In genomic region chr3:96823701-96824100, GRCm38 (mm10) we compare ENCODE assay signal across 31 mouse cellular contexts. TPM values are rescaled to one million over a fixed set of nuclear protein-coding genes. Genes with fewer than 3 reads are reported as not detected.
DNase-seq lines count a peak whose midpoint lies in the region; ATAC-seq and TF ChIP-seq lines count a peak whose summit lies in the region.
"Had no signal": no experiment of that assay in that cellular context is flagged by ENCODE, and none has a peak within 500 bp of the region (broad histone marks: within the 10 kb centered on the region; RNA-seq: fewer than 3 reads in every experiment).

No protein-coding gene starts in this region.

- TF ChIP-seq CTCF in G1E (IDR thresholded peaks at IDR 0.05; ENCODE audit: low read depth, low read length), result no peak

- ATAC-seq in G1E (ENCODE audit: extremely low read depth, insufficient number of reproducible peaks, low FRiP score, poor library complexity, severe bottlenecking), result peak; percentile 88
- ATAC-seq in intestine, embryonic 16.5 days, result peak; percentile 80
- ATAC-seq: forebrain, embryonic 16.5 days; hindbrain, embryonic 16.5 days; liver, embryonic 12.5 days; liver, postnatal 0 days; lung, postnatal 0 days had no signal

- H3K4me1 ChIP-seq in heart, embryonic 10.5 days, result 0 out of 2 replicates have a peak, but pooled peaks cover 6% of the 10 kb centered on the region
- H3K4me1 ChIP-seq in G1E (ENCODE audit: insufficient read depth, low read depth, low read length), result peaks cover 54% of the 10 kb centered on the region
- no peaks in the 10 kb centered on the region for H3K4me1 ChIP-seq in intestine, embryonic 16.5 days (ENCODE audit: control insufficient read depth, insufficient read depth, low read length)
- H3K4me1 ChIP-seq: embryonic facial prominence, embryonic 12.5 days; heart, embryonic 15.5 days; liver, embryonic 12.5 days; stomach, embryonic 15.5 days had no signal

- H3K9me3 ChIP-seq in heart, embryonic 10.5 days, result no peaks in the 10 kb centered on the region
- no peaks in the 10 kb centered on the region for H3K9me3 ChIP-seq in G1E (replicated peaks)
- H3K9me3 ChIP-seq in intestine, embryonic 16.5 days (ENCODE audit: control insufficient read depth, low read length), result no peaks in the 10 kb centered on the region
- H3K9me3 ChIP-seq: embryonic facial prominence, embryonic 12.5 days; heart, embryonic 15.5 days; liver, embryonic 12.5 days; stomach, embryonic 15.5 days had no signal

- H3K9ac ChIP-seq in intestine, embryonic 16.5 days (ENCODE audit: low read depth, low read length), result no peak overlapping the region
- H3K9ac ChIP-seq: embryonic facial prominence, embryonic 12.5 days; heart, embryonic 15.5 days; liver, embryonic 12.5 days; liver, postnatal 0 days; stomach, embryonic 15.5 days had no signal

- no peak overlapping the region for H3K4me2 ChIP-seq in intestine, embryonic 16.5 days (ENCODE audit: low read depth, low read length)
- H3K4me2 ChIP-seq: embryonic facial prominence, embryonic 12.5 days; heart, embryonic 15.5 days; liver, embryonic 12.5 days; stomach, embryonic 15.5 days had no signal

- no peak overlapping the region for H3K27ac ChIP-seq in heart, embryonic 10.5 days
- H3K27ac ChIP-seq in intestine, embryonic 16.5 days (ENCODE audit: low read length), result no peak overlapping the region
- H3K27ac ChIP-seq: embryonic facial prominence, embryonic 12.5 days; heart, embryonic 15.5 days; layer of hippocampus, adult 2 months; left cerebral cortex, adult 2 months; liver, embryonic 12.5 days; stomach, embryonic 15.5 days had no signal

- WGBS in heart, embryonic 10.5 days, result 80% methylated on average over 3 of the region's 3 CpGs
- 37% methylated on average over 3 of the region's 3 CpGs for WGBS in intestine, embryonic 16.5 days

- DNase-seq in heart, adult 11 months, result peak; percentile 57
- DNase-seq in heart, embryonic 10.5 days (ENCODE audit: low spot score), result no peak
- DNase-seq in G1E (ENCODE audit: low spot score), result peak; percentile 65
- DNase-seq in kidney, postnatal 36 days, result peak; percentile 40 to 71
- DNase-seq in lung, adult 18-20 months, result no peak
- DNase-seq in adrenal gland, adult (ENCODE audit: inconsistent age in 2 of 2, low spot score in 1 of 2), result no peak
- DNase-seq in cerebellum, adult 9-11 months, result no peak
- DNase-seq: adrenal gland, postnatal 25 days; cerebellum, adult 18-20 months; cerebellum, postnatal 36 days; embryo, embryonic 11 days; gastrocnemius, postnatal 10 days; liver, postnatal 0 days; midbrain, embryonic 14.5 days; right cerebral cortex, postnatal 14 days had no signal

- no peaks in the 10 kb centered on the region for H3K36me3 ChIP-seq in heart, embryonic 10.5 days
- H3K36me3 ChIP-seq in G1E (replicated peaks), result no peaks in the 10 kb centered on the region
- no peaks in the 10 kb centered on the region for H3K36me3 ChIP-seq in intestine, embryonic 16.5 days (ENCODE audit: control insufficient read depth, insufficient read depth, low read length)
- H3K36me3 ChIP-seq: embryonic facial prominence, embryonic 12.5 days; heart, embryonic 15.5 days; liver, embryonic 12.5 days; stomach, embryonic 15.5 days had no signal

- H3K4me3 ChIP-seq in heart, embryonic 10.5 days, result no peak overlapping the region
- peak overlapping the region; percentile 10; the same call in 1 of the 2 replicates for H3K4me3 ChIP-seq in G1E (ENCODE audit: low read depth, low read length)
- no peak overlapping the region for H3K4me3 ChIP-seq in intestine, embryonic 16.5 days (ENCODE audit: low read length)
- H3K4me3 ChIP-seq: embryonic facial prominence, embryonic 12.5 days; heart, embryonic 15.5 days; layer of hippocampus, adult 2 months; left cerebral cortex, adult 2 months; liver, embryonic 12.5 days; stomach, embryonic 15.5 days had no signal

- no peaks in the 10 kb centered on the region for H3K27me3 ChIP-seq in heart, embryonic 10.5 days (ENCODE audit: insufficient read depth, poor library complexity, severe bottlenecking)
- peaks cover 11% of the 10 kb centered on the region for H3K27me3 ChIP-seq in G1E (ENCODE audit: insufficient read depth, low read length)
- no peaks in the 10 kb centered on the region for H3K27me3 ChIP-seq in intestine, embryonic 16.5 days (replicated peaks; ENCODE audit: control insufficient read depth, insufficient read depth, low read length)
- H3K27me3 ChIP-seq: embryonic facial prominence, embryonic 12.5 days; heart, embryonic 15.5 days; liver, embryonic 12.5 days; stomach, embryonic 15.5 days had no signal

RNA-seq across cellular contexts. Expression of gene Pdzk1, which starts 5.4 kb away (rescaled TPM):
- polyA plus RNA-seq in heart, embryonic 10.5 days (2016; fragmentation: Nextera tagmentation; extraction: Ambion mirVana), result 0.98 TPM in 1 of 2 replicates, not detected in the other
- total RNA-seq in G1E (2014; fragmentation: Nextera tagmentation) (not detected in 2 replicates), G1E (2017) (0.05 and 0.46 TPM in 2 replicates)
- 0.20 and 0.41 TPM in 2 replicates for polyA plus RNA-seq in G1E (2012)
- polyA plus RNA-seq in intestine, embryonic 16.5 days (2015; fragmentation: Nextera tagmentation; extraction: Ambion mirVana), result 45.2 and 67.0 TPM in 2 replicates
- total RNA-seq: adrenal gland, postnatal 25 days; gastrocnemius, postnatal 10 days; heart, postnatal 25 days; monocyte, adult 5-6 weeks had no signal
- polyA plus RNA-seq: embryonic facial prominence, embryonic 12.5 days; heart, embryonic 15.5 days; hindbrain, embryonic 11.5 days; neural tube, embryonic 14.5 days had no signal

RNA-seq across cellular contexts. Expression of gene Cd160, which starts 5.5 kb away (rescaled TPM):
- 0.06 TPM in 1 of 2 replicates, not detected in the other for polyA plus RNA-seq in heart, embryonic 10.5 days (2016; fragmentation: Nextera tagmentation; extraction: Ambion mirVana)
- total RNA-seq in G1E (2014; fragmentation: Nextera tagmentation), result 0.53 and 1.0 TPM in 2 replicates
- 0.27 and 0.41 TPM in 2 replicates for total RNA-seq in G1E (2017)
- 1.4 and 1.5 TPM in 2 replicates for polyA plus RNA-seq in G1E (2012)
- polyA plus RNA-seq in intestine, embryonic 16.5 days (2015; fragmentation: Nextera tagmentation; extraction: Ambion mirVana), result 1.4 and 1.6 TPM in 2 replicates
- total RNA-seq: adrenal gland, postnatal 25 days; gastrocnemius, postnatal 10 days; heart, postnatal 25 days; layer of hippocampus, adult 2 months; layer of hippocampus, postnatal 14 days; left cerebral cortex, adult 2 months; left cerebral cortex, postnatal 36 days had no signal

Comparison
In these comparisons a context has a peak if more than half of its experiments do, and no peak if none do; other contexts are left out.
1. DNase-seq: peak in heart, adult 11 months (single experiment), G1E (single experiment) and kidney, postnatal 36 days (2 of 2); none in heart, embryonic 10.5 days (single experiment), lung, adult 18-20 months (0 of 2), adrenal gland, adult (0 of 2) and cerebellum, adult 9-11 months (single experiment).
2. RNA of gene Pdzk1, which starts 5.4 kb away (polyA plus RNA-seq): 45.2 to 67.0 TPM in intestine, embryonic 16.5 days; 0.98 TPM in heart, embryonic 10.5 days and 0.20 to 0.41 TPM in G1E; every median in the first group is over 10 times any median in the second.